Mouse (Mus musculus) cerebellum, adult 11-12 months (tissue): Measurements from ENCODE around the gene Acsl5.
A peak's percentile ranks its signal among the peaks of the same experiment; 100 is the strongest.

Experiments used
- DNase-seq: peaks from one replicate; pipeline ENCODE4 v3.0.0; 2022

The Acsl5 gene

GRCm38 (mm10) chr19:55251383-55252124 lies at the start of gene Acsl5:
TSS of gene Acsl5 (plus strand) at chr19:55251938.
- DNase-seq: no peak

- DNase-seq: no peak
Measured at GRCm38 (mm10) chr19:55206482-55207138, 45.1 kb upstream of the Acsl5 start.

DNA sequence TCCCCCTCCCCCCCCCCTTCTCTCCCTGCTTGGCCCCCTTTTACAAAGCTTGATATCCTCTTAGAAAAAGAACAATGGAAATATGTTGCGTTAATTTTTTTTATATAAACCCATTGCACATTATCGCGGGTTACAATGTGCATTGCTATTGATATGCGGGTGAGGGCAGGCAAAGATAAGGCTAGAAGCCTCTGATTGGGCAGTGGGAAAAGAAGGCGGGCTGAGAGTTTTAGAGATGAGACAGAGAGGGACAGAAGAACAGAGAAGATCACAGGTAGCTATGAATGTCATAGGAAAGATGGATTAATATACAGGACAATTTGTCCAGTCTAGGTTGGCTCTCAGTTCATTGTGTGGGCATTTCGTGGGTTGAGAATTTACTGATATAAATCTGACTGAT lies 44.5 kb upstream of the Acsl5 start:
- no peak for DNase-seq

GRCm38 (mm10) chr19:55207746-55208538 lies 43.8 kb upstream of the Acsl5 start:
- DNase-seq: no peak

DNA sequence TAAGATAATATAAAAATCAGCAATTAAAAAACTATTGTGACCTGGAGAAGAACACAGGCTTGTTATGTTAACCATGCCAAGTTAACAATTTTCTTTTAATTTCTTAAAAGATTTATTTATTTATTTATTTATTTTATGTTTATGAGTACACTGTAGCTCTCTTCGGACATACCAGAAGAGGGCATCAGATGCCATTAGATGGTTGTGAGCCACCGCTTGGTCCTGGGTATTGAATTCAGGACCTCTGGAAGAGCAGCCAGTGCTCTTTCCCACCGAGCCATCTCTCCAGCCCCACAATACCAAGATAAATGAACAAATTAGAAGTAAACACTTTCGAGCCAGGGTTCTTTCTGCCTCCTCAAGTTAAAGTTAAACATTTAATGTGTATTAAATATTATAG lies 43.1 kb upstream of the Acsl5 start:
- DNase-seq: no peak

DNA sequence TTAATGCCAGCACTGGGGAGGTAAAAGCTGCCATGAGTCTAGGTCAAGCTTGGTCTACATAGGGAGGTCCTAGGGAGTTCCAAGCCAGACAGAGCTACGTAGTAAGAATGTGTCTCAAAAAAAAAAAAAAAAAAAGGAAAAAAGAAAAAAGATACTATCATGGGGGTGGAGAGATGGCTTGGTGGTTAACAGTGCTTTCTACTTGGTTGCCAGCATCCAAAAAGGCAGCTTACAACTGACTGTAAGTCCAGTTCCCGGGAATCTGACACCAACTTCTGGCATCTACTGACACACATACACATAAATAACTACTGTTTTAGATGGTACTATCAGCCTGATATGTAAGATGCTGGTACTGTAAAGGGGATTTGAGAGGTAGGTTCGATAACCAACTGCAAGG lies 42.7 kb upstream of the Acsl5 start:
- no peak for DNase-seq

DNA sequence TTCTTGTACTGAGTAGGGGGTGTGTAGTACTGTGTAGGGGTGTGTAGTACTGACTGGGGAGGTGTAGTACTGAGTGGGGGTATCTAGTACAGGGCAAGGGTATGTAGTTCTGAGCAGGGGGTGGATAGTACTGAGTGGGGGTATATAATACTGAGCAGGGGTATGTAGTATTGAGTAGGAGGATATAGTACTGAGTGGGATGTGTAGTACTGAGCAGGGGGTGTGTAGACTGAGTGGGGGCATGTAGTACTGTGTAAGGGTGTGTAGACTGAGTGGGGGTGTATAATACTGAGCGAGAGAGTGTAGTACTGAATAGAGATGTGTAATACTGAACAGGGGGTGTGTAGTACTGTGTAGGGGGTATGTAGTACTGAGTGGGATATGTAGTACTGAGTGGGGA lies 40.0 kb upstream of the Acsl5 start:
- no peak for DNase-seq

- no peak for DNase-seq
Measured at GRCm38 (mm10) chr19:55213617-55214340, 38.0 kb upstream of the Acsl5 start.

DNA sequence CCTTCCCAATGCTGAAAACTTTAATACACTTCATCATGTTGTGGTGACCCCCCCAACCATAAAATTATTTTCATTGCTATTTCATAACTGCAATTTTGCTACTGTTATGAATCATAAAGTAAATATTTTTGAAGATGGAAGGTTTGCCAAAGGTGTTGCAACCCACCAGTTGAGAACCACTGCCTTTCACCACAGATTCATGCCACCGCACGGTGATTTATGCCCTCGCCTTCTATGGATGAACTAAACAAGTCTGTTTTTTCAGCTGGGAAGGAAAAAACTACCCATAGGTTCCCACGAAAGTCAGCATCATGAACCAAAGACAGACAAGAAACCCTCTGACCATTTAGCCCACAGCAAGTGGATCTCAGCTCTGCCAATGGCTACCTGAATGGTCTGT lies 34.9 kb upstream of the Acsl5 start:
- no peak for DNase-seq

DNA sequence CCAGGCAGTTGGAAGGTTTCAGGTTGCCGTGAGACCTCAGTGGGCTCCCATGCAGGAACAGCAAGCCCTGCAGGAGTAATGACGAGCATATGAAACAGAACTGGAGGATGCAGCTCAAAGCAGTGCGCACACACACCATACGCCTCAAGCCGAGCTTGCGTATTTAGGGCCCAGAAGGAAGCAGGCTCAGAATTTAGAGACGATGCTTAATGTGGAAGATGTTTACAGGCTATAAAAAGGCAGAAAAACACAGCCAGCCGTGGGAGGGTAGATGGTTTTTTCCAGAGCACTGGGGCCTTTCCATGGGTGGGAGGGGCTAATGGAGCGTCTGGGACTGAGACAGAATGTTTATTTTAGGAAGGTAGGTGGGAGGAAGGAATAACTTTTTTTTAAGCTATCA lies 34.4 kb upstream of the Acsl5 start:
- DNase-seq: no peak

DNA sequence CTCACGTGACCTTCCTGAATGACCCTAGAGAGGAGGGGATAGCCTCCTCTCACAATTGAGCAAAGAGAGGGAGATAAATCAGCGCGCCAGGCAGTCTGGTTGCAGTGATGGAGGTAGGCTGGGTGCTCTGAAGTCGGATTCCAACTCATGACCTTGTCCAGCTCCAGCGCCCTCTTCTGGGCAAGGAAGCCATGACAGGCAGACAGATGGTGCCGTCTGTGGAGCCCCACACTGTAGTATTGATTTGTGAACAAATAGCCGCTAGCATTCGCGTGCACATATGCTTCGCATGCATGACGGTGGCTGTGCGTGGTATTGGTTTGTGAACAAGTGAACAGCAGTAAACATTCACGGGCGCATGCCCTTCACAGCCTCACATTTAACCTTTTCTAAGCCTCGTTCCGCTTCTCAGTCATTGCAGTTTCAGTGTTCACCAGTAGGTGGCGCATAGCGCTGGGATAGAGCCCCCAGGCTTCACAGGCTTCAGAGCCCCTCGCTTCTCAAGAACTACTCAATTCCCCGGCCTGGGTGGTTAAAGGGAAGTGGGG lies 33.5 kb upstream of the Acsl5 start:
- DNase-seq: peak; percentile 57

DNA sequence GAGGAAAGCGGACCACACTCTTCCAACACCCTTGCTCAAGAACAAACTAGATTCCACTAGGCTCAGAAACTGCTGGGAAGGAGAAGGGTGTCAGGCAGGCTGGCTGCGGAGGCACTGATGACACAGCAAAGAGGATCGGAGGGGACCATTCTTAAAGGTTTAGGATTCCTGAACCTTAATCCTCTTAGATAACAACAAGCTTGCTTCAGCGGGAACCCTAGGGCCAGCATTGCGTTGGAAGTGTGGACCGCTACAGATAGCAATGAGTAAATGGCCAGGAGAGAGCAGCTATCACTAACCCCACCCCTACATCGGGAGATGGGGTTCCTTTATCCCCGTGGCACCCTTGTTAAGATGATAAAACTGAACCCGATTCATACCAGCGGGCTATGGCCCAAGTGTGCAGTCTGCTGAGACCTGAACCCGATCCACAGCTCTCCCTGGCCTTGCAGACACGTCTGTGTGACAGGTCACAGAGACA lies 33.0 kb upstream of the Acsl5 start:
- DNase-seq: no peak

DNA sequence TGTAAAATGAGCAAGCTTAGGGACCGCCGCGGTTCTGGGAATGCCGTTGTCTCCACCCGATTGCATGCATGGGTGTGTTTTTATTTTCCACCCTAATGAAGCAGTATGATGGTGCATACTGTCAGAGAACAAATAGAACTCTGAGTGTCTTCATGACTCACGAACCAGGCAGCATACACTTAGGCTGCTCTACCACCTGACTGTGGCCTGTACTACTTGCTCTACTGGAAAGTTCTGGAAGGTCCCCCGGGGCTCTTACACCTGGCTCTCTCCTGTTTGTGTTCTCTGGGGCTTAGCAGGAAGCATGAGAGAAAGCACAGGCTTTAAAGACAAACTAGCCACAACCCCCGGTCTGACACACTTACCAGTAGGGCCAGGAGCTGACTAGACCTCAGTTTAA lies 32.4 kb upstream of the Acsl5 start:
- DNase-seq: no peak

DNA sequence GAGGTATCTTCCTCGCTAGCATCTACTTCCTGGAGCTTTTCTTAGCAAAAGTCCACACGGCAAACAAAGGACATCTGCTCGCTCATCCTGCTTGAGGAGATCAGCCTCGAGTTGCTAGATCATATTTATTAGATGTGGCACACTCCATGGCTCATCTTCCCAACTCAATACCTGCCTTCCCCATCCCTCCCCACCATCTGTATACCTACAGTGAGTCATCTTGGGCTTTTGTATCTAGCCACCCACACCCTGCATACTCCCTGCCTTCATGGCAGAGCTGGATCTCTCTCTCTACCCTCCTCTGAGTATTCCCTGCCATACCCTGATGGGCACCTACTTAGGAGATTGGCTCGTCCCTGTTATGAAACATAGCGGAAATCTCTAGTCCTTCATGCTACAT lies 30.5 kb upstream of the Acsl5 start:
- DNase-seq: no peak

DNA sequence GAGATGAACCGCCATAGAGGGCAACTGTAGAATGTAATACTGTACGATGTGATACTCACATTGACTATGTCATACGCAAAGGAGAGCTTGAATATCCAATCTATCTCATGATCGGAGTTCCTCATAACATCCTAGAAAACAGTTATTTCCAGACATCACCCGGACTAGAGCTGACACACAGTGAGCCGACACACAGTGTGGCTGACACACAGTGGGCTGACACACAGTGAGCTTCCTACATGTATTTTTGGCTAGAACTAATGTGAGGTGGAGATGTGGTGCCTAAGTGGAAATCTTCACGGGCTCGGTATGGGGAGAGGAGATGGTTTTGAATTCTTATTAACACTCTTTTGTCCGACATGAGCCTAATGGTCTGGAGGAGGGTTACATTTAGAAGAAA lies 29.5 kb upstream of the Acsl5 start:
- no peak for DNase-seq

GRCm38 (mm10) chr19:55226621-55227020 lies 25.1 kb upstream of the Acsl5 start:
- no peak for DNase-seq

DNA sequence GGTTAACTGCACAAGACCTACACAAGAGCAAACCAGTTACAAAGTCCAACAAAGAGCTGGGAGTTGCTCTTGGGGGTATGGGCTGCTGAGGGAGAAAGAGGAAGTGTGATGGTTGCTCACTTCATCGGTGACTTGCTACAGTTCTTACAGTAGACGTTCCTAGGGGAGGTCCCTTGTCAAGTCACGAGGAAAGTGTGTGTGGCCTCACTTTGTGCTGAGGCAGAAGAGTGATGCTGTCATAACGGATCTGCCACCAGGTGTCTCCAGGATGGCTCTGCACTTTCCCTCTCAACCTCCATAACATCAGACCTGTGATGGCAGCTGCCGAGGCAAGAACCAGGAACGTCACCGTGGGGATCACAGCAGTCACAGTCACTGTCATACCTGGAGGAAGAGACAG lies 24.6 kb upstream of the Acsl5 start:
- DNase-seq: no peak

- DNase-seq: no peak
Measured at GRCm38 (mm10) chr19:55231081-55231480, 20.7 kb upstream of the Acsl5 start.

- no peak for DNase-seq
Measured at GRCm38 (mm10) chr19:55232136-55232535, 19.6 kb upstream of the Acsl5 start.

DNA sequence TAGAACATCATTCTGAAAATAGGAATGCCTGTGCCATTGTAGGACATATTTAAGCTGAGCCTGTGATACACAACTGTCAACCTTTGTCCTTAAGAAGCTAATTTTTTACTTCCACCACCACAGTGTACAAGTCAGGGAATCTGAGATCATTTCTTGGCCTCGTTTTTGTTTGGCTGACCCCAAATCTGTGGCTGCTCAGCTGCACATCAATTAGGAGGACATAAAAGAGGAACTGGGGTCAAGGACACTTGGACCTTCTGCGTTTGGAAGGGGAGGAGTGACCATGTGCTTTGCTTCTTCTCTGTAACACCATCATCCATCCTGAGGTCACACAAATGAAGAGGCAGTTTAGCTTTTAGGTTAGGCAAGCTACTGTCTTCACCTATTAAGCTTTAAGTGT lies 15.7 kb upstream of the Acsl5 start:
- DNase-seq: no peak

DNA sequence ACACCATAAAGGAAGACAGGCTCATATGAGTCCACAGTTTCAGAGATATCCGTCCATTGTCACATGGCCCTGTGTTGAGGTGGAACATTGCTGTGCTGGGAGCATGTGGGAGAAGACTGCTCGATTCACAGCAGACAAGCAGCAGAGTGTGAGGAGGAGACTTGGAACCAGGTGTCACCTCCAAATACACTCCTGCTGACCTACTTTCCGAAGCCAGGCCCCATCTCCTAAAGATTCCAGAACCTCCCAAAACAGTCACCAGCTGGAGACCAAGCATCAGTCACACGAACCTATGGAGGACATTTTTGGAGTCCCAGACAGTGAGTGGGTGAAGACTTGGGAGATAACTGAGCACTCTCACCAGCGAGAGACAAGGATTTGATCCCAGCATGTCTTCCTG lies 15.2 kb upstream of the Acsl5 start:
- no peak for DNase-seq

GRCm38 (mm10) chr19:55239766-55240426 lies 11.8 kb upstream of the Acsl5 start:
- no peak for DNase-seq
